Mouse (Mus musculus): ENCODE measurements around the gene Xylt1. TPM values are rescaled to one million over a fixed set of nuclear protein-coding genes. Genes with fewer than 3 reads are reported as not detected.
A peak's percentile ranks its signal among the peaks of the same experiment; 100 is the strongest.

Gene Xylt1
- polyA plus RNA-seq, 1 experiment from 2014 or later, result 3.0 TPM

GRCm38 (mm10) chr7:117533164-117533563 lies 152.4 kb downstream of the Xylt1 start:
- DNase-seq, result no peak
- H3K27me3 ChIP-seq (ENCODE audit: control insufficient read depth, insufficient read depth, low read length), result no peaks in the 10 kb centered on the region
- no peaks in the 10 kb centered on the region for H3K36me3 ChIP-seq (ENCODE audit: control insufficient read depth, insufficient read depth, low read length)
- H3K4me3 ChIP-seq (replicated peaks; ENCODE audit: low read depth, low read length), result no peak overlapping the region
- no peaks in the 10 kb centered on the region for H3K4me1 ChIP-seq (ENCODE audit: control insufficient read depth, insufficient read depth, low read length)
- no peaks in the 10 kb centered on the region for H3K9me3 ChIP-seq (ENCODE audit: control insufficient read depth, low read length)
- ATAC-seq (ENCODE audit: low FRiP score, low TSS enrichment), result no peak
- no peak overlapping the region for H3K9ac ChIP-seq (replicated peaks; ENCODE audit: low read length)
- WGBS, result 93% methylated on average over 5 of the region's 5 CpGs
- H3K27ac ChIP-seq (replicated peaks; ENCODE audit: low read depth, low read length), result no peak overlapping the region
- H3K4me2 ChIP-seq (ENCODE audit: low read length), result no peak overlapping the region

GRCm38 (mm10) chr7:117539931-117540330 lies 159.2 kb downstream of the Xylt1 start:
- Histone ChIP-seq H3K9me3 (ENCODE audit: control insufficient read depth, low read length) (no peaks in the 10 kb centered on the region), H3K4me1 (ENCODE audit: control insufficient read depth, insufficient read depth, low read length) (no peaks in the 10 kb centered on the region), H3K27me3 (ENCODE audit: control insufficient read depth, insufficient read depth, low read length) (no peaks in the 10 kb centered on the region), H3K36me3 (ENCODE audit: control insufficient read depth, insufficient read depth, low read length) (no peaks in the 10 kb centered on the region), H3K9ac (replicated peaks; ENCODE audit: low read length) (no peak overlapping the region), H3K27ac (replicated peaks; ENCODE audit: low read depth, low read length) (no peak overlapping the region), H3K4me3 (replicated peaks; ENCODE audit: low read depth, low read length) (no peak overlapping the region), H3K4me2 (ENCODE audit: low read length) (no peak overlapping the region)
- WGBS, result 77% methylated on average over 5 of the region's 5 CpGs
- DNase-seq (no peak), ATAC-seq (ENCODE audit: low FRiP score, low TSS enrichment) (no peak)

- no peaks in the 10 kb centered on the region for H3K4me1 ChIP-seq (ENCODE audit: control insufficient read depth, insufficient read depth, low read length)
- no peak for DNase-seq
- H3K9me3 ChIP-seq (ENCODE audit: control insufficient read depth, low read length), result no peaks in the 10 kb centered on the region
- no peak overlapping the region for H3K9ac ChIP-seq (replicated peaks; ENCODE audit: low read length)
- H3K4me2 ChIP-seq (ENCODE audit: low read length), result no peak overlapping the region
- no peaks in the 10 kb centered on the region for H3K27me3 ChIP-seq (ENCODE audit: control insufficient read depth, insufficient read depth, low read length)
- WGBS, result 80% methylated on average over 5 of the region's 5 CpGs
- no peaks in the 10 kb centered on the region for H3K36me3 ChIP-seq (ENCODE audit: control insufficient read depth, insufficient read depth, low read length)
- H3K4me3 ChIP-seq (replicated peaks; ENCODE audit: low read depth, low read length), result no peak overlapping the region
- H3K27ac ChIP-seq (replicated peaks; ENCODE audit: low read depth, low read length), result no peak overlapping the region
- no peak for ATAC-seq (ENCODE audit: low FRiP score, low TSS enrichment)
Measured at GRCm38 (mm10) chr7:117540413-117540812, 159.6 kb downstream of the Xylt1 start.

GRCm38 (mm10) chr7:117541056-117541455 lies 160.3 kb downstream of the Xylt1 start:
- Histone ChIP-seq H3K9me3 (ENCODE audit: control insufficient read depth, low read length) (no peaks in the 10 kb centered on the region), H3K27me3 (ENCODE audit: control insufficient read depth, insufficient read depth, low read length) (no peaks in the 10 kb centered on the region), H3K4me3 (replicated peaks; ENCODE audit: low read depth, low read length) (no peak overlapping the region), H3K36me3 (ENCODE audit: control insufficient read depth, insufficient read depth, low read length) (no peaks in the 10 kb centered on the region), H3K9ac (replicated peaks; ENCODE audit: low read length) (no peak overlapping the region), H3K4me1 (ENCODE audit: control insufficient read depth, insufficient read depth, low read length) (no peaks in the 10 kb centered on the region), H3K27ac (replicated peaks; ENCODE audit: low read depth, low read length) (no peak overlapping the region), H3K4me2 (ENCODE audit: low read length) (no peak overlapping the region)
- DNase-seq (no peak), ATAC-seq (ENCODE audit: low FRiP score, low TSS enrichment) (no peak)
- WGBS, result 56% methylated on average over 1 of the region's 1 CpGs

- Histone ChIP-seq H3K9ac (replicated peaks; ENCODE audit: low read length) (no peak overlapping the region), H3K36me3 (ENCODE audit: control insufficient read depth, insufficient read depth, low read length) (no peaks in the 10 kb centered on the region), H3K27me3 (ENCODE audit: control insufficient read depth, insufficient read depth, low read length) (no peaks in the 10 kb centered on the region), H3K4me1 (ENCODE audit: control insufficient read depth, insufficient read depth, low read length) (no peaks in the 10 kb centered on the region), H3K9me3 (ENCODE audit: control insufficient read depth, low read length) (no peaks in the 10 kb centered on the region), H3K27ac (replicated peaks; ENCODE audit: low read depth, low read length) (no peak overlapping the region), H3K4me3 (replicated peaks; ENCODE audit: low read depth, low read length) (no peak overlapping the region), H3K4me2 (ENCODE audit: low read length) (no peak overlapping the region)
- DNase-seq, result no peak
- ATAC-seq (ENCODE audit: low FRiP score, low TSS enrichment), result no peak
- WGBS, result 81% methylated on average over 3 of the region's 3 CpGs
Measured at GRCm38 (mm10) chr7:117541681-117542080, 160.9 kb downstream of the Xylt1 start.

GRCm38 (mm10) chr7:117543041-117543440 lies 162.3 kb downstream of the Xylt1 start:
- H3K4me3 ChIP-seq (replicated peaks; ENCODE audit: low read depth, low read length), result no peak overlapping the region
- 41% methylated on average over 8 of the region's 8 CpGs for WGBS
- no peaks in the 10 kb centered on the region for H3K36me3 ChIP-seq (ENCODE audit: control insufficient read depth, insufficient read depth, low read length)
- DNase-seq (no peak), ATAC-seq (ENCODE audit: low FRiP score, low TSS enrichment) (no peak)
- no peak overlapping the region for H3K4me2 ChIP-seq (ENCODE audit: low read length)
- H3K9ac ChIP-seq (replicated peaks; ENCODE audit: low read length), result no peak overlapping the region
- H3K27ac ChIP-seq (replicated peaks; ENCODE audit: low read depth, low read length), result no peak overlapping the region
- no peaks in the 10 kb centered on the region for H3K9me3 ChIP-seq (ENCODE audit: control insufficient read depth, low read length)
- H3K4me1 ChIP-seq (ENCODE audit: control insufficient read depth, insufficient read depth, low read length), result 0 out of 2 replicates have a peak, but pooled peaks cover 7% of the 10 kb centered on the region
- no peaks in the 10 kb centered on the region for H3K27me3 ChIP-seq (ENCODE audit: control insufficient read depth, insufficient read depth, low read length)

GRCm38 (mm10) chr7:117544126-117544525 lies 163.3 kb downstream of the Xylt1 start:
- H3K27ac ChIP-seq (replicated peaks; ENCODE audit: low read depth, low read length), result no peak overlapping the region
- DNase-seq (no peak), ATAC-seq (ENCODE audit: low FRiP score, low TSS enrichment) (no peak)
- no peak overlapping the region for H3K4me3 ChIP-seq (replicated peaks; ENCODE audit: low read depth, low read length)
- peaks cover 12% of the 10 kb centered on the region; the same call in 1 of the 2 replicates for H3K4me1 ChIP-seq (ENCODE audit: control insufficient read depth, insufficient read depth, low read length)
- H3K36me3 ChIP-seq (ENCODE audit: control insufficient read depth, insufficient read depth, low read length), result no peaks in the 10 kb centered on the region
- 28% methylated on average over 2 of the region's 2 CpGs for WGBS
- no peak overlapping the region for H3K4me2 ChIP-seq (ENCODE audit: low read length)
- H3K9ac ChIP-seq (replicated peaks; ENCODE audit: low read length), result no peak overlapping the region
- no peaks in the 10 kb centered on the region for H3K9me3 ChIP-seq (ENCODE audit: control insufficient read depth, low read length)
- H3K27me3 ChIP-seq (ENCODE audit: control insufficient read depth, insufficient read depth, low read length), result no peaks in the 10 kb centered on the region

GRCm38 (mm10) chr7:117548301-117548700 lies 167.5 kb downstream of the Xylt1 start:
- no peak overlapping the region for H3K4me2 ChIP-seq (ENCODE audit: low read length)
- peaks cover 3% of the 10 kb centered on the region; the same call in 1 of the 2 replicates for H3K27me3 ChIP-seq (ENCODE audit: control insufficient read depth, insufficient read depth, low read length)
- H3K4me1 ChIP-seq (ENCODE audit: control insufficient read depth, insufficient read depth, low read length), result peaks cover 26% of the 10 kb centered on the region
- peak; percentile 43 for DNase-seq
- no peaks in the 10 kb centered on the region for H3K36me3 ChIP-seq (ENCODE audit: control insufficient read depth, insufficient read depth, low read length)
- H3K4me3 ChIP-seq (replicated peaks; ENCODE audit: low read depth, low read length), result no peak overlapping the region
- ATAC-seq (ENCODE audit: low FRiP score, low TSS enrichment), result no peak
- 58% methylated on average over 8 of the region's 8 CpGs for WGBS
- H3K27ac ChIP-seq (replicated peaks; ENCODE audit: low read depth, low read length), result no peak overlapping the region
- H3K9ac ChIP-seq (replicated peaks; ENCODE audit: low read length), result no peak overlapping the region
- no peaks in the 10 kb centered on the region for H3K9me3 ChIP-seq (ENCODE audit: control insufficient read depth, low read length)

GRCm38 (mm10) chr7:117550916-117551549 lies 170.3 kb downstream of the Xylt1 start:
- Histone ChIP-seq H3K36me3 (ENCODE audit: control insufficient read depth, insufficient read depth, low read length) (no peaks in the 10 kb centered on the region), H3K4me2 (ENCODE audit: low read length) (no peak overlapping the region), H3K4me3 (replicated peaks; ENCODE audit: low read depth, low read length) (no peak overlapping the region), H3K9ac (replicated peaks; ENCODE audit: low read length) (no peak overlapping the region), H3K9me3 (ENCODE audit: control insufficient read depth, low read length) (no peaks in the 10 kb centered on the region), H3K27ac (replicated peaks; ENCODE audit: low read depth, low read length) (no peak overlapping the region), H3K4me1 (ENCODE audit: control insufficient read depth, insufficient read depth, low read length) (peaks cover 35% of the 10 kb centered on the region), H3K27me3 (ENCODE audit: control insufficient read depth, insufficient read depth, low read length) (peaks cover 9% of the 10 kb centered on the region)
- ATAC-seq (ENCODE audit: low FRiP score, low TSS enrichment) (no peak), DNase-seq (no peak)
- 65% methylated on average over 16 of the region's 16 CpGs for WGBS

Data from midbrain, embryonic 14.5 days (tissue).